Mouse (Mus musculus) bone marrow macrophage, adult 2 months (primary cell): ENCODE results near the gene Cdyl. TPM values are rescaled to one million over a fixed set of nuclear protein-coding genes. Genes with fewer than 3 reads are reported as not detected.

Experiments used
- H3K27ac ChIP-seq: 2 replicates; pipeline ENCODE4 v1.5.1; 2012; ENCODE audit warnings: low read depth, low read length; ENCODE audit not compliant: insufficient read depth
- H3K4me1 ChIP-seq: 2 replicates; pipeline ENCODE4 v1.6.1; 2012; ENCODE audit warnings: low read length; ENCODE audit not compliant: control insufficient read depth, insufficient read depth
- H3K4me3 ChIP-seq: 2 replicates; pipeline ENCODE4 v1.5.1; 2012; ENCODE audit warnings: mild to moderate bottlenecking, low read length, moderate library complexity; ENCODE audit not compliant: insufficient read depth
- CTCF ChIP-seq: IDR thresholded peaks from 2 replicates; pipeline ENCODE4 v1.5.1; 2012; ENCODE audit warnings: low read depth, mild to moderate bottlenecking, low read length, moderate library complexity
- POLR2A ChIP-seq: IDR thresholded peaks from 2 replicates; pipeline ENCODE4 v1.6.1; 2012; ENCODE audit warnings: mild to moderate bottlenecking, low read depth, low read length, borderline replicate concordance
- polyA plus RNA-seq: library from polyadenylated mRNA; stranded (reverse); fragments of >200 nt; gene quantifications from 2 replicates; pipeline ENCODE4 v1.2.4, GENCODE M21; 2012; ENCODE audit not compliant: missing spikeins, insufficient read depth, insufficient read length

Gene Cdyl
- polyA plus RNA-seq, 1 experiment, result 9.3 TPM

- no peak overlapping the region for H3K4me3 ChIP-seq
- peaks cover 6% of the 10 kb centered on the region for H3K4me1 ChIP-seq
- no peak overlapping the region for H3K27ac ChIP-seq
- TF ChIP-seq CTCF (no peak), POLR2A (no peak)
Measured at GRCm38 (mm10) chr13:35739473-35739872, 79.8 kb downstream of the Cdyl start.

GRCm38 (mm10) chr13:35740301-35741039 is 80.8 kb downstream of the Cdyl start:
- Histone ChIP-seq H3K4me3 (peak overlapping the region; percentile 75), H3K27ac (peak overlapping the region; percentile 25; the same call in 1 of the 2 replicates)
- TF ChIP-seq POLR2A (no peak), CTCF (no peak)

GRCm38 (mm10) chr13:35741040-35741619 is 81.5 kb downstream of the Cdyl start:
- H3K27ac ChIP-seq, result peak overlapping the region; percentile 46
- peaks cover 6% of the 10 kb centered on the region for H3K4me1 ChIP-seq
- peak overlapping the region; percentile 75 for H3K4me3 ChIP-seq

More at GRCm38 (mm10) chr13:35740301-35741039, 80.8 kb downstream of the Cdyl start:
- H3K4me1 ChIP-seq, result peaks cover 6% of the 10 kb centered on the region

GRCm38 (mm10) chr13:35741620-35742421 is 82.2 kb downstream of the Cdyl start:
- peaks cover 6% of the 10 kb centered on the region for H3K4me1 ChIP-seq
- H3K4me3 ChIP-seq, result peak overlapping the region; percentile 67
- H3K27ac ChIP-seq, result peak overlapping the region; percentile 46
- TF ChIP-seq CTCF (no peak), POLR2A (no peak)

More at GRCm38 (mm10) chr13:35741040-35741619, 81.5 kb downstream of the Cdyl start:
- TF ChIP-seq CTCF (no peak), POLR2A (no peak)

GRCm38 (mm10) chr13:35742696-35743095 is 83.1 kb downstream of the Cdyl start:
- Histone ChIP-seq H3K27ac (no peak overlapping the region), H3K4me3 (peak overlapping the region; percentile 67), H3K4me1 (peaks cover 6% of the 10 kb centered on the region)
- no peak for TF ChIP-seq POLR2A
- TF ChIP-seq CTCF, result no peak

GRCm38 (mm10) chr13:35743196-35743595 is 83.6 kb downstream of the Cdyl start:
- no peak overlapping the region for H3K27ac ChIP-seq
- no peak for TF ChIP-seq POLR2A
- TF ChIP-seq CTCF, result no peak
- peaks cover 6% of the 10 kb centered on the region for H3K4me1 ChIP-seq
- no peak overlapping the region for H3K4me3 ChIP-seq

- H3K4me1 ChIP-seq, result peaks cover 7% of the 10 kb centered on the region
- no peak overlapping the region for H3K27ac ChIP-seq
- no peak for TF ChIP-seq CTCF
- TF ChIP-seq POLR2A, result no peak
- no peak overlapping the region for H3K4me3 ChIP-seq
Measured at GRCm38 (mm10) chr13:35749194-35749593, 89.6 kb downstream of the Cdyl start.

GRCm38 (mm10) chr13:35749680-35750079 is 90.0 kb downstream of the Cdyl start:
- no peak overlapping the region for H3K4me3 ChIP-seq
- H3K27ac ChIP-seq, result no peak overlapping the region
- peaks cover 11% of the 10 kb centered on the region for H3K4me1 ChIP-seq
- TF ChIP-seq CTCF (no peak), POLR2A (no peak)

GRCm38 (mm10) chr13:35752046-35752445 is 92.4 kb downstream of the Cdyl start:
- TF ChIP-seq POLR2A, result no peak
- no peak overlapping the region for H3K4me3 ChIP-seq
- no peak overlapping the region for H3K27ac ChIP-seq
- peaks cover 13% of the 10 kb centered on the region for H3K4me1 ChIP-seq
